Mouse (Mus musculus) layer of hippocampus, postnatal 25 days (tissue): ENCODE measurements around the gene Grik5. TPM values are rescaled to one million over a fixed set of nuclear protein-coding genes. Genes with fewer than 3 reads are reported as not detected.

Experiments
- DNase-seq, 2 experiments: peaks; one replicate each; pipeline ENCODE4 v3.0.0; 2022; ENCODE audit warnings: mixed read lengths in 2 of 2, low spot score in 1 of 2; ENCODE audit errors: extremely low spot score in 1 of 2
- total RNA-seq, 2 experiments: library from RNA; stranded (reverse); gene quantifications; 2 replicates each; pipeline ENCODE4 v1.2.3; 2021

Grik5 gene
- total RNA-seq, 2 experiments from 2014 or later: 225 to 267 TPM

DNA sequence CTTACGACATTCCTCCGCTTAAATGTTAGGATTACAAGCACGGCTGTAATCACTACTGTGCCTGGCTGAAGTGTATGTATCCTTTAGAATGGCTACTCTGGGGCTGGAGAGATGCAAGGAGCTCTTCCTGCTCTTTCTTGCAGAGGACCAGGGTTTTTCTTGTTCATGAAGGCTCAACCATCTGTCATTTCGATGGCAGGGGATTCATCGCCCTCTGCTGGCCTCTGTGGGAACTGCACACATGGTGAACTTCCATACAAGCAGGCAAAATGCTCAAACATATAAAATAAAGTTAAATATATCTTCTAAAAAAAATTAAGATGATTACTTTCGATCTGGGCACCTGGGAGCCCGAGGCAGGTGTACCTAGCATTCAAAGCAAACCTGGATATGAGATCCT lies 36.2 kb downstream of the Grik5 start:
- peak; percentile 80 to 95 for DNase-seq

DNA sequence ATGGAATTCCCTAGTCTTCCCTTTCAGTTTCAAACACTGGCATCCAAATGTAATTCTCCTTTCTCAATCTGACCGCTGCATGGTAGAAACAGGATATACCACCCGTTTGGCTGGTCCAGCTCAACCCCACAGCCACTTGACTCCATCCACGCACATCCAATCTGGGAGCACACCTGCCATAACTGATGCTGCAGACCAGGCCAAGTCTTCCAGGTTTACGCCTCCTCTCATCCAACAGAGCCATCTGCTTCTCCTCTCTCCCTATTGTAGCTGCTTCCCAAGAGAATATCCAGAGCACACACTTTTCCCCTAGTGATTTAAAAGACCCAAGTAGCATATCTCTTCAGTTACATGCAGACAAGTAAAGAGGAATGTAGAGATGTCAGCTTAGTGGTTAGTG lies 37.4 kb downstream of the Grik5 start:
- no peak for DNase-seq

DNA sequence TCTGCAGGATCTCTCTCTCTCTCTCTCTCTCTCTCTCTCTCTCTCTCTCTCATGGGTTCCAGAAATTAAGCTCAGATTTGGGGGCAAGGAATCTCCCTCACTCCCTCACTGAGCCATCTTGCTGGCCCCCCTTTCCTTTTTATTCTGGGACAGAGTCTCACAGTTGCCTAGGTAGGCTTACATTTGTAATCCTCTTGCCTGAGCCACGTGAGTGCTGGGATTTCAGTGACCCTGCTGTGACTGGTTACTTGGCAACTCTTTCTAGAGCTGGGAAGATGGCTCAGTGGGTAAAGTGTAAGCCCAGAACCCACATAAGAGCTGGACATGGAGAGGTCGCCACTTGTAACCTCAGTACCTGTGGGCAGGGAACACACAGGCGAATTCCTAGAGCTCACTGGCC lies 40.6 kb downstream of the Grik5 start:
- no peak for DNase-seq

DNA sequence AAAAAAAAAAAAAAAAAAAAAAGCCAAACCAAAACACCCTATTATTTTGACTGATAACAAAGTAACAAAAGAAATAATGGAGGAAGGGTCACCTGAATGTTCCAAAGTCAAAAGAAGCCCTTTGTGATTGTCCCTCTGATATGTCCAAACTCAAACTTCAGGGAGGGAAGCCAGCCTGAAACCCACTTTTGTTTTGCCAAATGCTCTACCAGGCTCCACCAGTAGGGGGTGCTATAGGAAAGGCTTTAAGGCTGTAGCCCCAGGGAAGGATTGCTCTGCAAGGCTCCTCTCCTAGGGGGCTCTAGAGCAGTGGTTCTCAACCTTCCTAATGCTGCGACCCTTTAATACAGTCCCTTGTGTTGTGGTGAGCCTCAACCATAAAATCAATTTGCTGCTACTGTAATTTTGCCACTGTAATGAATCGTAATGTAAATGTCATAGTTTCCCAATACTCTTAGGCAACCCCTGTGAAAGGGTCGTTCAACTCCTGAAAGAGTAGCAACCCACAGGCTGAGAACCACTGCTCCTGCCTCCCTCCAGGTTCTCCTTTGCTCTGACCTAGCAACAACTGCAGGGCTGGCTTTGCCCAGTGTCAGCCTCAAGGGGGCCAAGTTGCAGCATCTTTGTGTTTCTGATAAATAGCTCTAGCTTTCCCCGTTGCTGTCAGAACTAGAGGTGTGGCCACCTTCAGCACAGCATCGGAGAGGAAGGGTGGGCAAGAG lies 42.0 kb downstream of the Grik5 start:
- DNase-seq: peak; percentile 78 to 95

DNA sequence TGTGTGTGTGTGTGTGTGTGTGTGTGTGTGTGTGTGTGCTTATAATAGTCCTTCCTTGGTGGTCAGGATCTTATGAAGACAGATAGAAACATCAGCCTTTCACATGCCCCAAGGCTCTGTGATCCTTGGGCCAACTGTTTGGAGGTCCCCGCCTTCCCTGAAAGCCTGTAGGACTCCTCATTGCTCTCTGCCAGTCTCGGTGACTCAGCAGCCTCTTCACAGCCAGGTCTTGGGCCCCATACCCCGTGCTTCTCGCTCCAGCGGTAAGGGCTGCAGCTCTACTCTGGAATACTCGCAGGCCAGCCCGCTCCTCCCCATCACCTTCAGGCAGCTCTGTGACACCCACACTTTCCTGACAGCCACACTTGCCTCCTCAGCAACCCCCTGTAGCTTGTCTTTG lies 45.7 kb downstream of the Grik5 start:
- no peak for DNase-seq

DNA sequence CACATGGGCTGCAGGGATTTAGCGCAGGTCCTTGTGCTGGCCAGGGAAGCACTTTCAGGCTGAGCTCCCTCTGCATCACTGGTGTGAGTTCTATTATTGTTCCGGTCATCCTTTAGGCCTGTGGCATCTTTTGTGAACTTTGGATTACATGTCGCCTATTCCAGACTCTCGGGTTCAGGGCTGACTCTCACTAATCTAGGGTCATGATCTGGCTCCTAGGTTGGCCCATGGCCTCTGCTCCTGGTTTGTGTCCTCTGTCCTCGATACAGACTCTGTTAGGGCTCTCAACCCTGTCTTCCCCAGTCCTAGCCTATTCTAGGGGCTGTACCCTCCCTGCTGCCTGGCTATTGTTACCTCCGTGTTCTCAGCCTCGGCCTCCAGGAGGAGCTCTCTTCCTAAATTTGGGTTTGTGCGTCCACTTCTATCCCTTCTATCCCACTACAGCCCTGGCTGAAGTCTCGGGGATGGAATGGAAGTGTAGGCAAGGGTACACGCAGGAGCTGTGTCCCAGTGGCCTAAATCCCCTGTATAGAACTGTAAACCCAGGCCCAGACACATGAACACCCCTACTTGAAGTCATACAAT lies 46.2 kb downstream of the Grik5 start:
- DNase-seq: peak in 1 of 2 experiments; percentile 32

DNA sequence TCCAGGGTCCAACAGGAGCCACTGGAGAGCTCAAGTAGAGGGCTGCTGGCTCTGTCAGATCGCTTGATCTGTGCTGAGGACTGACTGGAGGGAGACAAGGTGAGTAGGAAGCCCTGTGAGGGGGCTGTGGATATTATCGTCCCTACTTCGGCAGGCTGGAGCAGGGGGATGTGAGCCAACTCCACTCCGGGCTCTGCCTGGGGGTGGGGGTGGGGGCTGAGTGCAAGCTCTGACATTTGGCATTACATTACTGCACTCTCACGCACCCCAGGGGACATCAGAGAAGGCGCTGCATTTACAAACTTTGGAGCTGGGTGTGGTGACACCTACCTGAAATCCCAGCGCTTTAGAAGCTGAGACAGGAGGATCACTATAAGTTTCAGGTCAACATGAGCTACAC lies 60.6 kb downstream of the Grik5 start:
- DNase-seq: no peak

DNA sequence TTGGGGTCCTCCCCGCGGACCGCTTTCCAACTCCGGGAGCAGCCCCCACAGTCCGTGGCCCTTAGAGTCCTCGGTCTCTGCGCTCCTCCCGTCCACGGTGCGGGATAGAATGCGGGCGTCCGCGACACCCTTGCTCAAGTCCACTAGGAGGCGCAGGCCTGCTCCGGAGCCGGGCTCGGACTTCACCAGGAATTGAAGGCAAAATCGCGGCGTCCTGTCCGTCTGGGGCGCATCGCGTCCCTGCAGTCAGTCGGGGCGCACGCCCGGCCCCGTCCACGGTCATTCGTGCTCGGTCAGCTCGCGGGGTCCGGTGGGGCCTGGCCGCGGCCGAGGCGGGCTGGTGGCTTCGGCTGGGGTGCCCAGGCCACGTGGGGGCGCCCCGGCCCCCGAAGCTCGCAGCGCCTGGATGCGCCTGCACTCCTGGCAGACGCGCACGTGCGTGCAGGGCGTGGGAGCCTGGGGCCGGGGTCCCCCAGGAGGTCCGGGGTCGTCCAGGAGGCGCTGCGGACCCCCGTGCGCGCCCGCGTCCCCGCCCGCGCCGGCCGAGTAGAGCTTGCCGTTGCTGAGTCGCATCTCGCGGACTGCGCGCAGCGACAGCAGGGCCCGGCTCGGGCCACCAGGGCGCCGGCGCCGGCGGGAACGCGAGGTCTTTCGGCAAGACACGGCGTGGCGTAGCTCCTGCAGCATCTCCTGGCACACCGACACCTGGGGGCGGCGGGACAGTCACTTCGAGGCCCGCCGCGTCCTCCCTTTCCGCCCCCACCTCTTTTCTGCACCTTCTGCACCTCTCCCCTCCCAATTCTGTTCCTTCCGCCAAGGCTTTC lies 61.8 kb downstream of the Grik5 start:
- peak; percentile 55 to 66 for DNase-seq

DNA sequence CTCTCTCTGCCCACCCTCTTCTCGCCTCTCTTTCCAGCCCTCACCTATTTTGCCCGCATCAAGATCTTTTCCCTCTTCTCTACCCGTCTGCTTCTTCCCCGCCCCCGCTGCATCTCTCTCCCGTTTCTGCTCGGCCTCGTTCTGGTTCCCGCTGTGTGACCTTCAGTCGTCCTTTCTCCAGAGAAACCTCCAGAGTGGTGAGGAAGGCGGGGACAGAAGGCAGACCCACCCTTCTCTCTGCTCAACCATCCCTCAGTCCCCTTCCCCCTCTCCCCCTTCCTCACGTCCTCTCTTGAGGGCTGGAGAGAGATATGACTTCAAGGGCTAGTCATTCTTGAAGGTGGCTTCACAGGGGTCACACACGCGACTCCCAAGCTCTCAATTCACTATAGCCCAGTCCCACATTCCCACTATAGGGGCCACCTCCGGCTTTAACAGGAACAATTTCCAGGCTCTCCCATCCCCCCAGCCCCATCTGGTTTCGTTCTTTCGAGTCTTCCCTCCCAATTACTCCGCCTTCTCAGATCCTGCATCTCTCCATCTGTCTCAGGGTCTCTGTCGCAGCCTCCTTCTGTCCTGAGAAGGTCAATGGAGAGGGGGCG lies 62.9 kb downstream of the Grik5 start:
- peak; percentile 60 to 63 for DNase-seq

DNA sequence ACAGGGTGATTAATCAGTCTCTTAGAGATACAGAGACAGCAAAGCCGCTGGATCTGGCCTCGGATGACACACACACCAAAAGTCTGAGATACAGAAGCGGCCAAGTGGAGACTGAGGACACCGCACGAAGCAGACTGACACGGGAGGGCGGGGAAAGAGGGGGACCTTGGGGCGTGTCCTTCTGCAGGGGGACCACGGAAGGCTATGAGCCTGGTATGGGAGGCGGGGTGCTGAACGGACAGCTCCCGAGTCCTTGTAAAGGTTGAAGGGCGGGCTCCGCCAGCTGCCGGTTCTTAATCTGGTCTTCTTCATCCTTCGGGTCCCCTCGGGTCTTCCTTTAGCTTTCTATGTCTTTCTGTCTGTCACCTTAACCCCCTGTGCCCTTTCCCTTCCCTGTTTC lies 63.5 kb downstream of the Grik5 start:
- peak in 1 of 2 experiments; percentile 50 for DNase-seq

DNA sequence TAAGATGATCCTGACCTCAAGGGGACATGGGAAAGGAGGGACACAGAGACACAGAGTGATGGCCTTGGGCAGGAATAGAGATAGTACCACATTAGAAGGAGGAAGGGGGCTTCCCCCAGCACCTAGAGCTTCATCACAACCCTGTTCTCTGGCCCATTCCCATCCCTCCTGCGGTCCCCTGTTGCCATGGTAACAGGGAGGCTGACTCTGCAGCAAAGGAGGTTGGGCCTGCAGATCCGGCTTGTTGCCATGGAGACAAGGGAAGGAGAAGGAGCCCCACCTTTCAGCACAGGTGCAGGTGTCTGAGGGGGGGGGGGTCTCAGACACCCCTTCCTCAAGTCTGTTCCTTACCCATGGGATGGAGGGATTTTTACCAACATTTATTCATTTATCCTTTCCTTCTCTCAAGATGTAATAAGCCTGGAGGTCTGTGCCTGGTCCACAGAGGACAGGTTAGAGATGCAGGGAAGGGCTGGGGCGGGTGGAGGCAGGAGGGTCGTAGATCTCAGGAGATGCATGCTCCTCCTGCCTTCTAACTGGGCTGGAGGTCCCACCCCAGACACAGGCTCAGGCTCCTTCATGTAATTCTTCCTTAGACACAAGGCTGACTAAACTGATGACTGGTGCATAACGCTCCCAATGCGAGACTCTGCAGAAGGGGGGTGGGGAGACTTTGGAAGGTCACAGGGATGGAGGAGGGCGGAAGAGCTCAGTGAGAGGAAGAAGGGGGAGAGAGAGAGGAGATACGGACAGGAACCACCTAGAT lies 64.4 kb downstream of the Grik5 start:
- peak in 1 of 2 experiments; percentile 55 for DNase-seq

DNA sequence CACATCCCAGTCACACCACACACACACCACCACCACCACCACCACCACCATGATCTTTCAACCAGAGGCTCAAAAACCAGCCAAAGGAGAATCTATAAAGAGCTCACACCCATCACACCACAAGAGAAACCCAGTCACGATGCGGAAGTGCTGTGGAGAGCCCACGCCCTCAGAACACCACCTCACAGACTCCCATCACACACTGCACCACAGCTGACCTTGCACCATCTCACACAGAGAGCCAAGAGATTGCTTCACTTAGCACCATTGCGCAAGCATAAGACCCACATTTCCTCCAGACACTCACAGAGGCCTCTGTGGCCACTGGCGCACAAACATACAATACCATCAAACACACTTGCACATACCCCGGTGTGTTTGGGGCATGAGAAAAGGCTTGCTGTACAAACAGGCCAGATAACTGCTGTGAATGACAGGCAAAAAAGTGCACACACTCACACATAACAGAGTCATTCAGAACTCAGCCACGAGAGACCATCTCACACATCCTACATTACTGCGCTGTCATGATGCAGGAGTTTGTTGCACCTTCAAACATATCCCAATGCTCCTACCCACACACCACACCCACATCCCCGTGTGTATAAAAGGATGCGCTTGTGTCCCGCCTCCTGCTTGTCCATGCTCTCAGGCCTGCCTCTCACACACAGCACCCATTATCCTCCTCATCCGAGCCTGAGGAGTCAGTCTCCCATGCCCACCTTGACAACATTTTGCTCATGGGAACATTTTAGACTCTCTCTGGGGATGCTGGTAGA lies 65.4 kb downstream of the Grik5 start:
- no peak for DNase-seq

DNA sequence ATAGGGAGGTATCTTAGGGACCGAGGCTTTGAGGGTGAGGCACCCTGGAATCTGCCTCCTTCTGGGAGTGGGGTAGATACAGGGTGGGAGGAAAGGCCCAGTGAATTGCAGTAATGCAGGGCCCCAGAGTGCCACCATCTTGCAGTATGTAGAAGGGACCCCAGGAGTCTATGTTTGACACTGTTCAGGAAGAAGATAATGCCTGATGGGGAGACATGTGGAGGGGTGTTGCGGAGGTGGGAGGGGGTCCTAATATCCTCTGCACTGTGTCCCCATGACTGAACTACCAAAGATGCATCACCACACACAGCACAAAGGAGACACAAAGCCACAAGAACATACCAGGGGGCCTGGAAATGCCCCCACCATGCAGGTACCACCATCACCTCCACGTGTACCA lies 66.0 kb downstream of the Grik5 start:
- DNase-seq: no peak

DNA sequence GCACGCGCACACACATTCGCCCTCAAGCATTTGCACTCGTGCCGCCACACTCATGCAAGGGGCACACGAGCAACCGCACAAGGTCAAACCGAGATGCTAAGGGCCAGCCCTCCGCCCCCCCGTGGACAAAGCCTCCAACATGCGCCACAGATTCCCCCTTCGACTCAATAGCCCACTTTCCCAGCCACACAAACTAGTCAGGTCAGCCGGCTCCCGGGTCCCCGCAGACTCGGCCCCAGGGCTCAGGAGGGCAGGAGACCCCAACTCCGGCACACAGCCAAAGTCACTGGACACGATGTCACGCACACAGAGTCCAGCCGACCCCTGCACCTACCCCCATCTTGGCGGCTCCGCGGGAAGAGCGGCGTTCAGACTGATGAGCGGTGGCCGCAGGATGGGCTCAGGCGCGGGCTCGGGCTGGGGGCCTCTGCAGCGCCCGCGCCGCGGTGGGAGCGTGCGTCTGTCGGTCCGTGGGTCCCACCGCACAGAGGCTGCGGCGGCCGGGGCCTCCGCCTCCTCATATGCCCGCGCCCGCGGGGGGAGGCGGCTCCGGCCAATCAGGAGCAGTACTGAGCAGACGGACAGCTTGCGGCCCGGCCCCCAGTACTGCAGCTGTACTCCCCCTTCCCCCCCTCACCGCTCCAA lies 66.6 kb downstream of the Grik5 start, which contains the start of gene Atp1a3:
TSS of gene Atp1a3 (minus strand) at position 538 of the 645 bp plus-strand sequence.
- DNase-seq: peak; percentile 67 to 68

DNA sequence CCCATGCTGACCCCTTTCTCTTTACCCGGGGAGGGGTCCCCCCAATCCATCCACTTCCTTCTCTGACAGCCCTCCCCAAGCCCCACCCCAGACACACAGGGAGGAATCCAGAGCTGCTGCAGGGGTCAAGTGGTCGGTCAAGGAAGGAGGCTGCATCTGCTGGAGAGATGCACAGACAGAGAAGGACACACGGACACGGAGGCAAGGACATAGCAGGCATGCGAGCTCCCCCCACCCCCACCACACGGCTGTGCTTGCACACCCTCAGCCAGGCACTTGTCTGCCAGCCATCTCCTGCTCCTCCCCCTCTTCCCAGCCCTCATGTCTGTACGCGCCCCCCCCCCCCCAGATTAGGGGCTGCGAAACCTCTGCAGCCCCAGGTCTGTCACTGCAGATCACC lies 67.3 kb downstream of the Grik5 start:
- no peak for DNase-seq

DNA sequence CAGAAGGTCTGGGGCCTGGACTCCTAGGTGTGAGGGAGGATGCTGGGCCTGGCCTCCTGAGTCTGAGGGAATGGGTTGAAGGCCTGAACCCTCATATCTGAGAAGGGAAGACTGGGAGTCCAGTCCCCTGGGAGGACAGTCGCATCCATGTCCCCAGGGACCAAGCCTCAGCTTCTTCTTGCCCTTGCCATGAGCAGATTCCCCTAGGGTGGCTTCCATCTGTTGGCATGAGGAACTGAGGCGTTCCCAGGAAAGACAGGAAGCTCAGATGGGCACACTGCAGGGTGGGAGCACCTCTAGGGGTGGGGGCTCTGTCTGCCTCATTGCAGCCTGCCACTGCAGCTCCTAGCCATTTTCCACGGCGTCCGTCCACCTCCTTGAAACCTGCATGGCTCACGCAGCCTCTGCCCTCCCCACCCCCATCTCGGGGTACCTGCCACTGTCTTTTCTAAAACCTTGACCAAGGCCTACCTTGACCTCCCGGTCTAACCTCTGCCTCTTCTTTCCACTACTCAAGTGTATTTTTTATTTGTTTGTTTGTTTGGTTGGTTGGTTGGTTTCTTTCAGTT lies 68.2 kb downstream of the Grik5 start:
- no peak for DNase-seq

DNA sequence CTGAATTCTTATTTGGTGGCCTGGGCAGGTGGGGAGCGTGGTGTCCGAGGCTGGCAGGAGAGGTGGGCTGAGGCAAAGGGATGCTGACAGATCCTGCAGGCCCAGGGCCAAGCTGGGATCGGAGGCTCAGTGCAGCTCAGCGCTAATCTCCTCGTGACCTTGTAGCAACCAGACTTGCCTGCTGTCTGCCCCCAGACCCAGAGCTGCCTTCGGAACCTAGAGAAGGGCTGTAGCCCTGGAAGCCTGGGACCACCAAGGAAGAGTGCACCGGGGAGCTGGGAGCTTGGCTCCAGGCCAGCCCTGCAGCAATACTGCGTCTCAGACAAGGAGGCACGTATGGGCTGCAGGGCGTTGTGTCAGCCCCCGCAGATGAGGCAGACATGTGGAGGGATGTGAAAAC lies 68.9 kb downstream of the Grik5 start:
- no peak for DNase-seq

DNA sequence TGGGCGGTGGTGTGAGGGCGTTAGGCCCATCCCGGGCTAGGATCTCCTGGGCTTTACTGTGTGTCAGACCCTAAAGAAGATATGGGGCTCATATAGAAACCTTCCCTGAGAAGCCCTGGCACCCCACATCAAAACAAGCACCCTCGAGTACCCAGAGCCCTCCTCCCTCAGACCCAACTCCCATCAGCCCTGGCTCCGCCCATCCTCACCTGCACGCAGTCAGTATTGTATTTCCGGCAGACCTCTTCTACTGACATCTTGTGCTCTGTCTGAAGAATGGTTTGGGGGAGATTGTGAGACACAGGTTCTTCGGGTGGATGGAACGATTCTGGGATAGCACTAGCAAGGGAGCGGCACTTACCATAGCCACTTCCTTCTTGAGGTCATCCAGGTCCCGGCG lies 71.4 kb downstream of the Grik5 start:
- DNase-seq: no peak

DNA sequence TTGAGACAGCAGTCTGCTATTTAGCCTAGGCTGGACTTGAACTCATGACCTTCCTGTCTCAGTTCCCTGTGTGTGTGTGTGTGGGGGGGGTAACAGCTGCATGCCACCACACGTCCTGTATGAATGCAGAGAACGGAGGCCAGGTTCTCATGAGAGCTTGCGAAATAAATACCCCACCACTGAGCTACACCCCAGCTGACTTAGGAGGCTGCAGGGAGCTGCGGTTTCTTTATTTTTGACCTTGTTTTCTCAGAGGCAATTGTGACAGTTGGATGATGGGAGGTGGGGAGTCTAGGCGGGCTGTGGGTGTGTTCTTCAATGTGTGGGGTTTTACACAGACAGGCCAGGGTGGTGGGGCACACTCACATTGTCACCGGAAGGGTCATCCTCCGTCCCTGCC lies 71.9 kb downstream of the Grik5 start:
- DNase-seq: no peak
